Mouse (Mus musculus) kidney, postnatal 0 days (tissue): ENCODE measurements around the gene Hs3st2. TPM values are rescaled to one million over a fixed set of nuclear protein-coding genes. Genes with fewer than 3 reads are reported as not detected.

Experiments
- ATAC-seq: fragments of 200-750 bp; cut with Nextera tagmentation; replicated peaks from 2 replicates; pipeline ENCODE4 v1.8.0; 2017; ENCODE audit warnings: low read depth, moderate number of reproducible peaks, moderate TSS enrichment, moderate library complexity; ENCODE audit not compliant: low FRiP score
- DNase-seq: peaks from one replicate; pipeline ENCODE4 v3.0.0-alpha.2; 2016; ENCODE audit warnings: low spot score
- H3K27ac ChIP-seq: fragments of 300-500 bp; sonication (generic); 2 replicates; pipeline ENCODE4 v1.5.1; 2014; ENCODE audit warnings: mild to moderate bottlenecking
- H3K27me3 ChIP-seq: fragments of 300-500 bp; sonication (generic); 2 replicates; pipeline ENCODE4 v1.6.1; 2014; ENCODE audit warnings: low read length, mixed read lengths; ENCODE audit not compliant: insufficient read depth
- H3K36me3 ChIP-seq: fragments of 300-500 bp; sonication (generic); 2 replicates; pipeline ENCODE4 v1.6.1; 2014; ENCODE audit warnings: low read length, mixed read lengths; ENCODE audit not compliant: insufficient read depth
- H3K4me1 ChIP-seq: fragments of 300-500 bp; sonication (generic); replicated peaks from 2 replicates; pipeline ENCODE4 v1.6.1; 2014; ENCODE audit warnings: antibody characterized with exemption, low read length, mixed read lengths; ENCODE audit not compliant: insufficient read depth
- H3K4me2 ChIP-seq: fragments of 300-500 bp; sonication (generic); 2 replicates; pipeline ENCODE4 v1.6.1; 2014; ENCODE audit warnings: mild to moderate bottlenecking, low read length, moderate library complexity, mixed read lengths
- H3K4me3 ChIP-seq: fragments of 300-500 bp; sonication (generic); replicated peaks from 2 replicates; pipeline ENCODE4 v1.5.1; 2014; ENCODE audit warnings: low read depth, low read length
- H3K9ac ChIP-seq: fragments of 300-500 bp; sonication (generic); 2 replicates; pipeline ENCODE4 v1.6.1; 2014; ENCODE audit warnings: low read depth, low read length
- H3K9me3 ChIP-seq: fragments of 300-500 bp; sonication (generic); replicated peaks from 2 replicates; pipeline ENCODE4 v1.6.1; 2016; ENCODE audit warnings: low read length, inconsistent platforms, mixed read lengths
- CTCF ChIP-seq: IDR thresholded peaks from 2 replicates; pipeline ENCODE4 v1.5.1; 2016; ENCODE audit warnings: antibody characterized with exemption, low read depth, mild to moderate bottlenecking, moderate library complexity
- WGBS: fragments of 180-500 bp; shearing (Covaris S2); extraction: QIAGEN DNeasy Blood & Tissue Kit; methylation state at CpG from one replicate; pipeline ENCODE4 v1.1.7; 2014; 5-methylcytosine and 5-hydroxymethylcytosine counted together
- polyA plus RNA-seq: library from polyadenylated mRNA; unstranded; fragments of >200 nt; fragmentation: Nextera tagmentation; extraction: Ambion mirVana; gene quantifications from 2 replicates; pipeline ENCODE4 v1.2.1, GENCODE M21; 2015

The Hs3st2 gene
- polyA plus RNA-seq, 1 experiment from 2014 or later: 1.2 TPM

- no peaks in the 10 kb centered on the region for H3K27me3 ChIP-seq
- ATAC-seq (no peak), DNase-seq (no peak)
- no peak for TF ChIP-seq CTCF
- H3K36me3 ChIP-seq: no peaks in the 10 kb centered on the region
- 30% methylated on average over 3 of the region's 3 CpGs for WGBS
- H3K9me3 ChIP-seq: no peaks in the 10 kb centered on the region
- H3K9ac ChIP-seq: no peak overlapping the region
- no peaks in the 10 kb centered on the region for H3K4me1 ChIP-seq
- no peak overlapping the region for H3K4me2 ChIP-seq
- no peak overlapping the region for H3K27ac ChIP-seq
- H3K4me3 ChIP-seq: no peak overlapping the region
Observed at GRCm38 (mm10) chr7:121491455-121492005, 99.9 kb downstream of the Hs3st2 start.

GRCm38 (mm10) chr7:121500516-121500915, 108.9 kb downstream of the Hs3st2 start:
- no peak for TF ChIP-seq CTCF
- ATAC-seq (no peak), DNase-seq (no peak)
- H3K27me3 ChIP-seq: no peaks in the 10 kb centered on the region
- no peak overlapping the region for H3K4me3 ChIP-seq
- no peaks in the 10 kb centered on the region for H3K9me3 ChIP-seq
- H3K27ac ChIP-seq: no peak overlapping the region
- no peak overlapping the region for H3K4me2 ChIP-seq
- 91% methylated on average over 17 of the region's 17 CpGs for WGBS
- no peak overlapping the region for H3K9ac ChIP-seq
- no peaks in the 10 kb centered on the region for H3K36me3 ChIP-seq
- H3K4me1 ChIP-seq: no peaks in the 10 kb centered on the region

GRCm38 (mm10) chr7:121501666-121502065, 110.0 kb downstream of the Hs3st2 start:
- H3K27me3 ChIP-seq: no peaks in the 10 kb centered on the region
- no peak overlapping the region for H3K9ac ChIP-seq
- 75% methylated on average over 10 of the region's 10 CpGs for WGBS
- no peak overlapping the region for H3K27ac ChIP-seq
- ATAC-seq: no peak
- no peak for TF ChIP-seq CTCF
- no peaks in the 10 kb centered on the region for H3K4me1 ChIP-seq
- no peak for DNase-seq
- H3K36me3 ChIP-seq: no peaks in the 10 kb centered on the region
- H3K4me2 ChIP-seq: no peak overlapping the region
- H3K9me3 ChIP-seq: no peaks in the 10 kb centered on the region
- H3K4me3 ChIP-seq: no peak overlapping the region

GRCm38 (mm10) chr7:121516727-121517126, 125.1 kb downstream of the Hs3st2 start:
- WGBS: 56% methylated on average over 3 of the region's 3 CpGs
- DNase-seq: no peak

GRCm38 (mm10) chr7:121517165-121517591, 125.5 kb downstream of the Hs3st2 start:
- no peak for TF ChIP-seq CTCF
- H3K9ac ChIP-seq: no peak overlapping the region
- no peak for DNase-seq
- H3K4me3 ChIP-seq: no peak overlapping the region
- ATAC-seq: no peak
- H3K9me3 ChIP-seq: no peaks in the 10 kb centered on the region
- no peak overlapping the region for H3K4me2 ChIP-seq
- no peak overlapping the region for H3K27ac ChIP-seq
- H3K4me1 ChIP-seq: no peaks in the 10 kb centered on the region
- H3K27me3 ChIP-seq: no peaks in the 10 kb centered on the region
- WGBS: 83% methylated on average over 3 of the region's 3 CpGs
- H3K36me3 ChIP-seq: no peaks in the 10 kb centered on the region

More at GRCm38 (mm10) chr7:121516727-121517126, 125.1 kb downstream of the Hs3st2 start:
- H3K9me3 ChIP-seq: no peaks in the 10 kb centered on the region
- no peak for TF ChIP-seq CTCF
- no peaks in the 10 kb centered on the region for H3K4me1 ChIP-seq
- H3K27me3 ChIP-seq: no peaks in the 10 kb centered on the region
- no peak overlapping the region for H3K9ac ChIP-seq
- H3K36me3 ChIP-seq: no peaks in the 10 kb centered on the region
- H3K27ac ChIP-seq: no peak overlapping the region
- H3K4me3 ChIP-seq: no peak overlapping the region
- no peak overlapping the region for H3K4me2 ChIP-seq
- no peak for ATAC-seq

- no peak for DNase-seq
- no peak for TF ChIP-seq CTCF
- no peaks in the 10 kb centered on the region for H3K27me3 ChIP-seq
- no peaks in the 10 kb centered on the region for H3K4me1 ChIP-seq
- no peak overlapping the region for H3K9ac ChIP-seq
- no peak overlapping the region for H3K27ac ChIP-seq
- no peaks in the 10 kb centered on the region for H3K36me3 ChIP-seq
- no peaks in the 10 kb centered on the region for H3K9me3 ChIP-seq
- WGBS: 96% methylated on average over 3 of the region's 3 CpGs
- H3K4me3 ChIP-seq: no peak overlapping the region
- H3K4me2 ChIP-seq: no peak overlapping the region
- ATAC-seq: no peak
Observed at GRCm38 (mm10) chr7:121522125-121522524, 130.5 kb downstream of the Hs3st2 start.

GRCm38 (mm10) chr7:121529023-121529422, 137.4 kb downstream of the Hs3st2 start:
- H3K27ac ChIP-seq: no peak overlapping the region
- no peaks in the 10 kb centered on the region for H3K4me1 ChIP-seq
- H3K9me3 ChIP-seq: no peaks in the 10 kb centered on the region
- no peak for DNase-seq
- WGBS: 82% methylated on average over 2 of the region's 2 CpGs
- no peak overlapping the region for H3K9ac ChIP-seq
- no peaks in the 10 kb centered on the region for H3K36me3 ChIP-seq
- no peak for TF ChIP-seq CTCF
- no peak for ATAC-seq
- no peak overlapping the region for H3K4me3 ChIP-seq
- H3K27me3 ChIP-seq: no peaks in the 10 kb centered on the region
- no peak overlapping the region for H3K4me2 ChIP-seq
